10 mouse cellular contexts compared by ENCODE assay signal in the genomic region with DNA sequence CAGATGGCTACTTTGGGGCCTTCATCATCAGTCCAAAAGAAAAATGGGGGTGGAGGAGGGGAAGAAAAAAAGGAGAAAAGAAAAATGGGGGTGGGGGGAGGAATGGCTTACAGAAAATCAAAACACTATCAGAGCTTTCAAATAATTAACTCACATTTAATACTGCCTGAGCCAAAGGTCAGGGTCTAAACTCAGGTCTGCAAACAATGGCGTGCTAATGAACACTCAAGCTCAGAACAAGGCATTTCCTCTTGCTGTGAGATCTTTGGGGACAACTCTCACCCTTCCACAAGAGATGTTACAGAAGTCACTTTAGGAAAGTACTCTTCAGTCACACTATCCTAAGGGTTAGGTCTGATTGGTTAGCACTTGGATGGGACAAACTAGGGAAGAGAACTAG. TPM values are rescaled to one million over a fixed set of nuclear protein-coding genes. Genes with fewer than 3 reads are reported as not detected.
A peak's percentile ranks its signal among the peaks of the same experiment; 100 is the strongest.
DNase-seq lines count a peak whose midpoint lies in the region; ATAC-seq and TF ChIP-seq lines count a peak whose summit lies in the region.
"Had no signal": no experiment of that assay in that cellular context is flagged by ENCODE, and none has a peak within 500 bp of the region (broad histone marks: within the 10 kb centered on the region; RNA-seq: fewer than 3 reads in every experiment).

No protein-coding gene starts in this region.

- no peak for DNase-seq in gastrocnemius, adult 2 months
- no peak for DNase-seq in gastrocnemius, postnatal 36 days
- no peak for DNase-seq in layer of hippocampus, adult 2 months (ENCODE audit: low spot score in 2 of 2)
- DNase-seq in layer of hippocampus, postnatal 25 days (ENCODE audit: extremely low spot score in 1 of 2, low spot score in 1 of 2): no peak
- no peak for DNase-seq in intestine, embryonic 14.5 days (ENCODE audit: low spot score)
- no peak for DNase-seq in adrenal gland, postnatal 14 days
- DNase-seq in gastrocnemius, postnatal 10 days: no peak
- DNase-seq: cerebellum, adult 11-12 months had no signal

- H3K27me3 ChIP-seq in intestine, embryonic 14.5 days (replicated peaks; ENCODE audit: control insufficient read depth, insufficient read depth, low read length): no peaks in the 10 kb centered on the region
- no peaks in the 10 kb centered on the region for H3K27me3 ChIP-seq in neural tube, embryonic 13.5 days

- H3K4me3 ChIP-seq in gastrocnemius, adult 2 months: peak overlapping the region; percentile 85
- no peak overlapping the region for H3K4me3 ChIP-seq in layer of hippocampus, adult 2 months
- H3K4me3 ChIP-seq in intestine, embryonic 14.5 days (ENCODE audit: low read depth, low read length): peak overlapping the region; percentile 97; the same call in 1 of the 2 replicates
- H3K4me3 ChIP-seq in neural tube, embryonic 13.5 days: 0 out of 2 replicates have a peak overlapping the region, but pooled peaks have one; percentile 95

- no peak for ATAC-seq in intestine, embryonic 14.5 days (replicated peaks; ENCODE audit: low FRiP score, low TSS enrichment, low read depth)
- ATAC-seq in neural tube, embryonic 13.5 days (ENCODE audit: low read depth): no peak
- ATAC-seq: activated CD4-positive, CD25-positive, alpha-beta regulatory T cell, adult 4 months had no signal

- 0 out of 2 replicates have a peak, but pooled peaks cover 6% of the 10 kb centered on the region for H3K36me3 ChIP-seq in intestine, embryonic 14.5 days (ENCODE audit: control insufficient read depth, insufficient read depth, low read length)
- no peaks in the 10 kb centered on the region for H3K36me3 ChIP-seq in neural tube, embryonic 13.5 days

- no peaks in the 10 kb centered on the region for H3K9me3 ChIP-seq in intestine, embryonic 14.5 days (ENCODE audit: control insufficient read depth, low read length)
- H3K9me3 ChIP-seq in neural tube, embryonic 13.5 days: no peaks in the 10 kb centered on the region

- peaks cover 55% of the 10 kb centered on the region for H3K4me1 ChIP-seq in intestine, embryonic 14.5 days (replicated peaks; ENCODE audit: control insufficient read depth, insufficient read depth, low read length)
- peaks cover 77% of the 10 kb centered on the region for H3K4me1 ChIP-seq in neural tube, embryonic 13.5 days (replicated peaks)

- H3K27ac ChIP-seq in gastrocnemius, adult 2 months: peak overlapping the region; percentile 92
- H3K27ac ChIP-seq in layer of hippocampus, adult 2 months: peak overlapping the region; percentile 28; the same call in 1 of the 2 replicates
- H3K27ac ChIP-seq in intestine, embryonic 14.5 days (ENCODE audit: low read depth): peak overlapping the region; percentile 72; the same call in 1 of the 2 replicates
- no peak overlapping the region for H3K27ac ChIP-seq in neural tube, embryonic 13.5 days (replicated peaks)

- no peak overlapping the region; the same call in 1 of the 2 replicates for H3K9ac ChIP-seq in intestine, embryonic 14.5 days (ENCODE audit: low read length)
- no peak overlapping the region for H3K9ac ChIP-seq in neural tube, embryonic 13.5 days

- 22% methylated on average over 1 of the region's 1 CpGs for WGBS in intestine, embryonic 14.5 days
- WGBS in neural tube, embryonic 13.5 days: 62% methylated on average over 1 of the region's 1 CpGs

- H3K4me2 ChIP-seq in intestine, embryonic 14.5 days (ENCODE audit: low read length): peak overlapping the region; percentile 95
- H3K4me2 ChIP-seq in neural tube, embryonic 13.5 days: peak overlapping the region; percentile 90

- TF ChIP-seq CTCF in gastrocnemius, adult 2 months (IDR thresholded peaks at IDR 0.05): no peak
- TF ChIP-seq CTCF in layer of hippocampus, adult 2 months (conservative IDR thresholded peaks at IDR 0.05): no peak

- intact Hi-C loops in gastrocnemius, adult 2 months (cut with DNase I): no loop called here
- intact Hi-C loops in gastrocnemius, postnatal 36 days (cut with DNase I): loop anchor here (5.0 kb wide), 1 partner anchor 36 kb away; no protein-coding TSS in a partner anchor

RNA-seq across cellular contexts. Expression of a gene that starts 3.4 kb away (rescaled TPM):
- 10 to 100 TPM; 27.1 to 40.2 TPM for total RNA-seq in gastrocnemius, adult 2 months (2021)
- total RNA-seq in gastrocnemius, postnatal 36 days (2021): 10 to 100 TPM; 31.6 to 35.1 TPM
- 100 to 1,000 TPM; 131 to 134 TPM for total RNA-seq in layer of hippocampus, adult 2 months (2021)
- 100 to 1,000 TPM; 124 to 129 TPM for total RNA-seq in layer of hippocampus, postnatal 25 days (2021)
- 298 and 300 TPM in 2 replicates for polyA plus RNA-seq in intestine, embryonic 14.5 days (2014; fragmentation: Nextera tagmentation; extraction: Ambion mirVana)
- polyA plus RNA-seq in neural tube, embryonic 13.5 days (2015; fragmentation: Nextera tagmentation; extraction: Ambion mirVana): 142 and 147 TPM in 2 replicates
- 271 and 282 TPM in 2 replicates for total RNA-seq in adrenal gland, postnatal 14 days (2021)
- 100 to 1,000 TPM in 1 of 2 experiments, 10 to 100 TPM in 1; 90.2 to 120 TPM for total RNA-seq in gastrocnemius, postnatal 10 days (2021)

RNA-seq across cellular contexts. Expression of a gene that starts 22.9 kb away (rescaled TPM):
- 100 to 1,000 TPM; 122 to 141 TPM for total RNA-seq in gastrocnemius, adult 2 months (2021)
- total RNA-seq in gastrocnemius, postnatal 36 days (2021): 100 to 1,000 TPM; 119 to 125 TPM
- total RNA-seq in layer of hippocampus, adult 2 months (2021): 100 to 1,000 TPM; 198 to 202 TPM
- 100 to 1,000 TPM; 179 to 185 TPM for total RNA-seq in layer of hippocampus, postnatal 25 days (2021)
- 444 and 452 TPM in 2 replicates for polyA plus RNA-seq in intestine, embryonic 14.5 days (2014; fragmentation: Nextera tagmentation; extraction: Ambion mirVana)
- 352 and 359 TPM in 2 replicates for polyA plus RNA-seq in neural tube, embryonic 13.5 days (2015; fragmentation: Nextera tagmentation; extraction: Ambion mirVana)
- 233 and 240 TPM in 2 replicates for total RNA-seq in adrenal gland, postnatal 14 days (2021)
- 100 to 1,000 TPM; 169 to 174 TPM for total RNA-seq in gastrocnemius, postnatal 10 days (2021)

RNA-seq across cellular contexts. Expression of a gene that starts 23.1 kb away (rescaled TPM):
- under 1 TPM; 0.25 to 0.33 TPM for total RNA-seq in gastrocnemius, adult 2 months (2021)
- total RNA-seq in gastrocnemius, postnatal 36 days (2021): under 1 TPM; 0.27 to 0.46 TPM
- 1 to 10 TPM in 1 of 2 experiments, under 1 TPM in 1; 0.90 to 1.8 TPM for total RNA-seq in layer of hippocampus, adult 2 months (2021)
- total RNA-seq in layer of hippocampus, postnatal 25 days (2021): 1 to 10 TPM; 2.1 to 2.4 TPM
- 10.0 and 11.6 TPM in 2 replicates for polyA plus RNA-seq in intestine, embryonic 14.5 days (2014; fragmentation: Nextera tagmentation; extraction: Ambion mirVana)
- 4.1 and 5.3 TPM in 2 replicates for polyA plus RNA-seq in neural tube, embryonic 13.5 days (2015; fragmentation: Nextera tagmentation; extraction: Ambion mirVana)
- 1.8 and 7.9 TPM in 2 replicates for total RNA-seq in adrenal gland, postnatal 14 days (2021)
- under 1 TPM; 0.66 to 0.93 TPM for total RNA-seq in gastrocnemius, postnatal 10 days (2021)
